ENCODE assay signal across 15 mouse cellular contexts in genomic region chr6:143190838-143191476, GRCm38 (mm10). TPM values are rescaled to one million over a fixed set of nuclear protein-coding genes. Genes with fewer than 3 reads are reported as not detected.
DNase-seq lines count a peak whose midpoint lies in the region; TF ChIP-seq lines count a peak whose summit lies in the region.
"Had no signal": no experiment of that assay in that cellular context is flagged by ENCODE, and none has a peak within 500 bp of the region (broad histone marks: within the 10 kb centered on the region; RNA-seq: fewer than 3 reads in every experiment).

No protein-coding gene starts in this region.

- H3K36me3 ChIP-seq in kidney, adult 2 months (ENCODE audit: control insufficient read depth, insufficient read depth, low read length), result no peaks in the 10 kb centered on the region; the same call in 1 of the 2 replicates
- H3K36me3 ChIP-seq: intestine, embryonic 15.5 days had no signal

- H3K4me3 ChIP-seq in kidney, adult 2 months (ENCODE audit: insufficient read depth, low read depth, low read length), result no peak overlapping the region
- H3K4me3 ChIP-seq: forebrain, embryonic 13.5 days; intestine, embryonic 15.5 days had no signal

- intact Hi-C loops in left cerebral cortex, postnatal 25 days (cut with DNase I), result no loop called here
- intact Hi-C loops in left cerebral cortex, postnatal 10 days (cut with DNase I), result no loop called here

- 43% methylated on average over 7 of the region's 7 CpGs for WGBS in kidney, adult 2 months

- H3K27ac ChIP-seq in kidney, adult 2 months (ENCODE audit: insufficient read depth, low read depth, low read length), result no peak overlapping the region
- H3K27ac ChIP-seq: forebrain, embryonic 13.5 days; intestine, embryonic 15.5 days; macrophage had no signal

- peaks cover 14% of the 10 kb centered on the region; the same call in 1 of the 2 replicates for H3K4me1 ChIP-seq in kidney, adult 2 months (ENCODE audit: control insufficient read depth, insufficient read depth, low read length)
- H3K4me1 ChIP-seq: forebrain, embryonic 13.5 days; intestine, embryonic 15.5 days had no signal

- DNase-seq in kidney, adult 2 months, result peak; percentile 33
- no peak for DNase-seq in kidney, postnatal 14 days
- DNase-seq in left cerebral cortex, postnatal 25 days (ENCODE audit: low spot score in 2 of 2), result peak; percentile 51 to 72
- DNase-seq in left cerebral cortex, postnatal 10 days (ENCODE audit: extremely low spot score in 1 of 2, low spot score in 2 of 2), result no peak
- peak; percentile 52 to 54 for DNase-seq in right cerebral cortex, adult 2 months (ENCODE audit: low spot score in 2 of 2)
- DNase-seq in right cerebral cortex, postnatal 25 days, result no peak
- peak; percentile 69 for DNase-seq in telencephalon, adult 2 months (ENCODE audit: low read depth, low spot score)
- no peak for DNase-seq in spleen, postnatal 14 days (ENCODE audit: low spot score in 2 of 2)
- DNase-seq: adrenal gland, postnatal 36 days; gastrocnemius, postnatal 14 days; spleen, adult 18-20 months; thymus, postnatal 14 days had no signal

- TF ChIP-seq POLR2A in kidney, adult 2 months (IDR thresholded peaks at IDR 0.05; ENCODE audit: low read depth, low read length), result no peak

- no peak for TF ChIP-seq CTCF in kidney, adult 2 months (conservative IDR thresholded peaks at IDR 0.05; ENCODE audit: insufficient read depth, insufficient read length, low read depth, low read length)

- no peaks in the 10 kb centered on the region for H3K27me3 ChIP-seq in kidney, adult 2 months (replicated peaks; ENCODE audit: control insufficient read depth, insufficient read depth, low read length)
- H3K27me3 ChIP-seq: forebrain, embryonic 13.5 days; intestine, embryonic 15.5 days had no signal

RNA-seq across cellular contexts. Expression of gene Etnk1, which starts 23.9 kb away (rescaled TPM):
- polyA plus RNA-seq in kidney, adult 2 months (2012; rRNA removed), result 71.5 and 71.6 TPM in 2 replicates
- 100 to 1,000 TPM; 175 to 192 TPM for total RNA-seq in left cerebral cortex, postnatal 25 days (2021)
- total RNA-seq in left cerebral cortex, postnatal 10 days (2021), result 100 to 1,000 TPM; 151 to 153 TPM

Comparison
In these comparisons a context has a peak if more than half of its experiments do, and no peak if none do; other contexts are left out.
1. DNase-seq: peak in kidney, adult 2 months (single experiment), left cerebral cortex, postnatal 25 days (2 of 2), right cerebral cortex, adult 2 months (2 of 2) and telencephalon, adult 2 months (single experiment); none in kidney, postnatal 14 days (single experiment), left cerebral cortex, postnatal 10 days (0 of 2), right cerebral cortex, postnatal 25 days (single experiment) and spleen, postnatal 14 days (0 of 2).